Mouse (Mus musculus): ENCODE measurements around the gene Aen.

- no peak for TF ChIP-seq CTCF (IDR thresholded peaks at IDR 0.05; ENCODE audit: low read depth)
- no peak for TF ChIP-seq EP300 (IDR thresholded peaks at IDR 0.05; ENCODE audit: low read depth)
Measured at GRCm38 (mm10) chr7:78914545-78914845, 18.8 kb downstream of the Aen start.

Measured in liver, embryonic 14.5 days (tissue).